Mouse (Mus musculus) kidney, adult 2 months (tissue): ENCODE results near the gene Rpl3l.

ENCODE experiments used
- CTCF ChIP-seq: fragments of 200-500 bp; conservative IDR thresholded peaks from 2 replicates; pipeline ENCODE4 v1.5.1; 2011; ENCODE audit warnings: low read depth, mild to moderate bottlenecking, control low read depth, low read length, moderate library complexity, mixed read lengths; ENCODE audit not compliant: insufficient read depth, insufficient read length
- POLR2A ChIP-seq: fragments of 200-500 bp; IDR thresholded peaks from one replicate; pipeline ENCODE4 v1.6.1; 2011; ENCODE audit warnings: low read depth, low read length, control low read depth

- TF ChIP-seq POLR2A (no peak), CTCF (no peak)
These were observed 12.1 kb upstream of the Rpl3l start for GRCm38 (mm10) chr17:24715556-24715955.
